Mouse (Mus musculus) lung, postnatal 10 days (tissue): ENCODE measurements around the gene Tm9sf1.

Experiments used
- DNase-seq: peaks from one replicate; pipeline ENCODE4 v3.0.0; 2021

Gene Tm9sf1

GRCm38 (mm10) chr14:55589271-55589670, 54.3 kb downstream of the Tm9sf1 start:
- DNase-seq = no peak

- DNase-seq = no peak
Observed at GRCm38 (mm10) chr14:55586149-55586548, 57.5 kb downstream of the Tm9sf1 start.
